Mouse (Mus musculus) MEL (cell line): Measurements from ENCODE around the gene Kcnq4. TPM values are rescaled to one million over a fixed set of nuclear protein-coding genes. Genes with fewer than 3 reads are reported as not detected.

Source experiments
- DNase-seq: peaks from one replicate; pipeline ENCODE4 v3.0.0; 2011; ENCODE audit warnings: low read depth, low spot score
- H3K27ac ChIP-seq: 2 replicates; pipeline ENCODE4 v1.5.1; 2012; ENCODE audit warnings: low read depth, mild to moderate bottlenecking, control low read depth, low read length, moderate library complexity; ENCODE audit not compliant: control insufficient read depth
- H3K27me3 ChIP-seq, 2 experiments: fragments of 150-350 bp in 1 of 2; sonication (generic) in 1 of 2; 2 replicates each; pipeline ENCODE4 v1.6.1; 2012; ENCODE audit warnings: low read length in 2 of 2, mild to moderate bottlenecking in 2 of 2, improper control_type of control experiment in 1 of 2, moderate library complexity in 1 of 2; ENCODE audit not compliant: insufficient read depth in 2 of 2, control insufficient read depth in 1 of 2
- H3K36me3 ChIP-seq, 2 experiments: 2 replicates each; pipeline ENCODE4 v1.6.1; 2012 to 2014; ENCODE audit warnings: low read length in 2 of 2, improper control_type of control experiment in 1 of 2, inconsistent platforms in 1 of 2, mild to moderate bottlenecking in 1 of 2; ENCODE audit not compliant: insufficient read depth in 2 of 2, control insufficient read depth in 1 of 2
- H3K4me1 ChIP-seq, 2 experiments: fragments of 150-350 bp in 1 of 2; sonication (generic) in 1 of 2; 2 replicates each; pipeline ENCODE4 v1.6.1; 2012; ENCODE audit warnings: low read length in 2 of 2, improper control_type of control experiment in 1 of 2, mild to moderate bottlenecking in 1 of 2; ENCODE audit not compliant: insufficient read depth in 2 of 2, control insufficient read depth in 1 of 2
- H3K4me3 ChIP-seq, 2 experiments: fragments of 150-350 bp in 1 of 2; sonication (generic) in 1 of 2; 2 replicates each; pipeline ENCODE4 v1.5.1; 2012; ENCODE audit warnings: low read depth in 2 of 2, low read length in 2 of 2, mild to moderate bottlenecking in 2 of 2, moderate library complexity in 2 of 2, control low read depth in 1 of 2, improper control_type of control experiment in 1 of 2; ENCODE audit not compliant: control insufficient read depth in 1 of 2, insufficient read depth in 1 of 2
- H3K79me2 ChIP-seq: 2 replicates; pipeline ENCODE4 v1.6.1; 2012; ENCODE audit warnings: mild to moderate bottlenecking, low read length, moderate library complexity; ENCODE audit not compliant: control insufficient read depth, poor library complexity, insufficient read depth
- H3K9ac ChIP-seq: 2 replicates; pipeline ENCODE4 v1.6.1; 2012; ENCODE audit warnings: low read depth, mild to moderate bottlenecking, control low read depth, low read length, moderate library complexity; ENCODE audit not compliant: control insufficient read depth, poor library complexity, severe bottlenecking
- H3K9me3 ChIP-seq: fragments of 150-350 bp; sonication (generic); replicated peaks from 2 replicates; pipeline ENCODE4 v1.6.1; 2012; ENCODE audit warnings: mild to moderate bottlenecking, low read length, improper control_type of control experiment, moderate library complexity; ENCODE audit not compliant: insufficient read depth
- CHD2 ChIP-seq: IDR thresholded peaks from 2 replicates; pipeline ENCODE4 v1.6.1; 2011; ENCODE audit warnings: low read length, improper control_type of control experiment
- E2F4 ChIP-seq: IDR thresholded peaks from 2 replicates; pipeline ENCODE4 v1.6.1; 2011; ENCODE audit warnings: low read depth, low read length, improper control_type of control experiment, borderline replicate concordance
- EP300 ChIP-seq, 2 experiments: IDR thresholded peaks; 2 replicates each; pipeline ENCODE4 v1.6.1; 2011; ENCODE audit warnings: improper control_type of control experiment in 2 of 2, low read length in 2 of 2, low read depth in 1 of 2, mild to moderate bottlenecking in 1 of 2
- ETS1 ChIP-seq: IDR thresholded peaks from 2 replicates; pipeline ENCODE4 v1.6.1; 2012; ENCODE audit warnings: low read depth, mild to moderate bottlenecking, inconsistent platforms, low read length, improper control_type of control experiment, moderate library complexity
- KAT2A ChIP-seq: conservative IDR thresholded peaks from 2 replicates; pipeline ENCODE4 v1.6.1; 2012; ENCODE audit warnings: low read depth, low read length, improper control_type of control experiment, inconsistent platforms
- MAFK ChIP-seq: IDR thresholded peaks from 2 replicates; pipeline ENCODE4 v1.6.1; 2011; ENCODE audit warnings: low read depth, mild to moderate bottlenecking, low read length, improper control_type of control experiment, borderline replicate concordance
- MAX ChIP-seq: IDR thresholded peaks from 2 replicates; pipeline ENCODE4 v1.6.1; 2011; ENCODE audit warnings: low read length, improper control_type of control experiment
- MAZ ChIP-seq: IDR thresholded peaks from 2 replicates; pipeline ENCODE4 v1.6.1; 2012; ENCODE audit warnings: low read depth, mild to moderate bottlenecking, inconsistent platforms, low read length, improper control_type of control experiment
- MXI1 ChIP-seq: IDR thresholded peaks from 2 replicates; pipeline ENCODE4 v1.6.1; 2011; ENCODE audit warnings: mild to moderate bottlenecking, low read depth, low read length, improper control_type of control experiment
- MYC ChIP-seq: IDR thresholded peaks from 2 replicates; pipeline ENCODE4 v1.6.1; 2011; ENCODE audit warnings: low read depth, mild to moderate bottlenecking, low read length, improper control_type of control experiment, moderate library complexity
- NELFE ChIP-seq: IDR thresholded peaks from 2 replicates; pipeline ENCODE4 v1.6.1; 2011; ENCODE audit warnings: low read depth, low read length, improper control_type of control experiment
- NRF1 ChIP-seq: IDR thresholded peaks from 2 replicates; pipeline ENCODE4 v1.6.1; 2014; ENCODE audit warnings: low read depth, mild to moderate bottlenecking, inconsistent platforms, low read length, improper control_type of control experiment, moderate library complexity; ENCODE audit not compliant: poor library complexity, insufficient read depth, severe bottlenecking
- POLR2A ChIP-seq, 2 experiments: IDR thresholded peaks; 2 replicates each; pipeline ENCODE4 v1.6.1; 2011 to 2012; ENCODE audit warnings: low read length in 2 of 2, mild to moderate bottlenecking in 2 of 2, control low read depth in 1 of 2, improper control_type of control experiment in 1 of 2, low read depth in 1 of 2, moderate library complexity in 1 of 2; ENCODE audit not compliant: control insufficient read depth in 1 of 2, insufficient read depth in 1 of 2, poor library complexity in 1 of 2
- SIN3A ChIP-seq: IDR thresholded peaks from 2 replicates; pipeline ENCODE4 v1.6.1; 2012; ENCODE audit warnings: low read length, improper control_type of control experiment, inconsistent platforms
- TAL1 ChIP-seq: IDR thresholded peaks from 2 replicates; pipeline ENCODE4 v1.6.1; 2012; ENCODE audit warnings: mild to moderate bottlenecking, inconsistent platforms, low read length, moderate library complexity, mixed read lengths
- TBP ChIP-seq: IDR thresholded peaks from 2 replicates; pipeline ENCODE4 v1.8.0; 2011; ENCODE audit warnings: low read depth, low read length, improper control_type of control experiment
- TCF12 ChIP-seq: IDR thresholded peaks from 2 replicates; pipeline ENCODE4 v1.6.1; 2014; ENCODE audit warnings: low read depth, mild to moderate bottlenecking, inconsistent platforms, low read length, improper control_type of control experiment, moderate library complexity
- UBTF ChIP-seq: IDR thresholded peaks from 2 replicates; pipeline ENCODE4 v1.6.1; 2012; ENCODE audit warnings: low read depth, mild to moderate bottlenecking, inconsistent platforms, low read length, improper control_type of control experiment, moderate library complexity, borderline replicate concordance; ENCODE audit not compliant: insufficient read depth
- USF1 ChIP-seq: IDR thresholded peaks from 2 replicates; pipeline ENCODE4 v1.6.1; 2014; ENCODE audit warnings: low read depth, mild to moderate bottlenecking, inconsistent platforms, low read length, improper control_type of control experiment, moderate library complexity
- USF2 ChIP-seq, 2 experiments: IDR thresholded peaks; 2 replicates each; pipeline ENCODE4 v1.6.1; 2011 to 2012; ENCODE audit warnings: improper control_type of control experiment in 2 of 2, low read length in 2 of 2, borderline replicate concordance in 1 of 2, inconsistent platforms in 1 of 2, low read depth in 1 of 2, mild to moderate bottlenecking in 1 of 2; ENCODE audit not compliant: insufficient read depth in 1 of 2
- ZC3H11A ChIP-seq: IDR thresholded peaks from 2 replicates; pipeline ENCODE4 v1.6.1; 2012; ENCODE audit warnings: low read depth, mild to moderate bottlenecking, inconsistent platforms, low read length, improper control_type of control experiment
- ZNF384 ChIP-seq: IDR thresholded peaks from 2 replicates; pipeline ENCODE4 v1.6.1; 2012; ENCODE audit warnings: low read depth, mild to moderate bottlenecking, inconsistent platforms, low read length, improper control_type of control experiment
- polyA plus RNA-seq, 2 experiments: library from polyadenylated mRNA; stranded (reverse) in 1 of 2; unstranded in 1 of 2; fragments of >175 nt in 1 of 2; fragments of >200 nt in 1 of 2; gene quantifications; 2 replicates each; pipeline versions ENCODE4 v1.2.1 to v1.2.4; 2012; ENCODE audit warnings: low replicate concordance in 2 of 2, low read depth in 1 of 2; ENCODE audit not compliant: insufficient read length in 2 of 2, insufficient read depth in 1 of 2, missing spikeins in 1 of 2
- total RNA-seq: library from RNA; depleted of rRNA; stranded (reverse); fragments of 300-350 nt; gene quantifications from 2 replicates; pipeline ENCODE4 v1.2.3, GENCODE M21; 2012

The Kcnq4 gene
- total and polyA plus RNA-seq, 3 experiments, result 0.07 TPM; not detected in 2

DNA sequence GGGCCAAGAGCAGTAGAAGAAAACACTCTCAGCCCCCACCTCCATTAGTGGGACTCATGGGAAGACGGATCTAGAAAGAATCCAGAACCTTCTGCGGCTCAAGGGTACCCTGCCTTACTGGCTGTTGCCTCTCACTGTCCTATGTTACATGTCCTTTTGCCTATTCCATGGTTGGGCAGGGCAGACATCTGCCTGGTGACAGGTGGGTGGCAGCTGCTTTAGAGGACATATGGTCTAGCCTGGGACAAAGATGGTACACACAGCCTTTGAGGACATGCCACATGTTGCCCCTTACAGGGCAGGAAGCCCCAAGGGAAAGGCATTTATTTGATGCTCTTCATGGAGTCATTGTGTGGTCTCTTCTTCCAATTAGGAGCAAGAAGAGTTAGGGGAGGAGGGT, 45.9 kb downstream of the Kcnq4 start:
- H3K9me3 ChIP-seq, result no peaks in the 10 kb centered on the region
- no peaks in the 10 kb centered on the region for H3K79me2 ChIP-seq
- H3K27me3 ChIP-seq, result peaks cover 10 to 15% of the 10 kb centered on the region in 2 experiments
- no peak overlapping the region for H3K4me3 ChIP-seq
- H3K27ac ChIP-seq, result no peak overlapping the region
- no peaks in the 10 kb centered on the region for H3K36me3 ChIP-seq
- no peaks in the 10 kb centered on the region; a peak in 1 of 4 replicates for H3K4me1 ChIP-seq
- no peak for DNase-seq
- H3K9ac ChIP-seq, result no peak overlapping the region
- TF ChIP-seq USF1 (no peak), TCF12 (no peak), TAL1 (no peak), ETS1 (no peak), EP300 (IDR thresholded peaks at IDR 0.05; ENCODE audit: low read depth in 1 of 2, low read length in 2 of 2) (no peak), NRF1 (no peak)
- TF ChIP-seq, all 39 proteins: peak for 0

DNA sequence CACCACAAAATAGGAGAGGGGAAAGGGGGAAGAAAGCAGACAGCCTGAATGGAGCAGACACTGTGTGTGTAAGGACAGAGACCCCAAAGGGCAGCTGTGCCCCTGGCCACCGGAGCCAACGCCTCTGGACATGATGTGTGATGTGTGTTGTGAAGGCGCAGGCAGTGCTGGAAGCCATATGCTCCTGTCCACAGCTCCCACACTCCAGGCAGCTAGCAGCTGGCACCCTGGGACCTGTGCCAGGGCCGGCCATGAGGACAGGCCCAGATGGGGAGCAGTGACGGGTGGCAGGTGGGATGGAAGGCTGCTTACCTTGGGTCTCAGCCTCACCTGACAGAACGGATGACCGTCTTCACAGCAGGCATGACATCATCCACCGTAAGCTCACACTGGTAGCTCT, 46.4 kb downstream of the Kcnq4 start:
- TF ChIP-seq MAX (no peak), ZNF384 (no peak), SIN3A (no peak), MAZ (no peak), UBTF (no peak), CHD2 (no peak), USF2 (IDR thresholded peaks at IDR 0.05; ENCODE audit: borderline replicate concordance in 1 of 2, insufficient read depth in 1 of 2, low read depth in 1 of 2, low read length in 2 of 2) (no peak), KAT2A (no peak), TBP (no peak), MYC (no peak), POLR2A (IDR thresholded peaks at IDR 0.05; ENCODE audit: control insufficient read depth in 1 of 2, insufficient read depth in 1 of 2, low read depth in 1 of 2, low read length in 2 of 2, poor library complexity in 1 of 2) (no peak), USF1 (no peak), ZC3H11A (no peak), MXI1 (no peak), NELFE (no peak), MAFK (no peak), E2F4 (no peak)
- H3K79me2 ChIP-seq, result no peaks in the 10 kb centered on the region
- no peaks in the 10 kb centered on the region for H3K36me3 ChIP-seq
- peaks cover 10 to 15% of the 10 kb centered on the region in 2 experiments for H3K27me3 ChIP-seq
- H3K27ac ChIP-seq, result no peak overlapping the region
- no peaks in the 10 kb centered on the region; a peak in 1 of 4 replicates for H3K4me1 ChIP-seq
- DNase-seq, result no peak
- no peak overlapping the region for H3K4me3 ChIP-seq
- H3K9ac ChIP-seq, result no peak overlapping the region
- H3K9me3 ChIP-seq, result no peaks in the 10 kb centered on the region
